In genomic region chr17:78358251-78358726, GRCm38 (mm10) we compare ENCODE assay signal across 12 mouse cellular contexts.
DNase-seq lines count a peak whose midpoint lies in the region; ATAC-seq lines count a peak whose summit lies in the region.
"Had no signal": no experiment of that assay in that cellular context is flagged by ENCODE, and none has a peak within 500 bp of the region (broad histone marks: within the 10 kb centered on the region; RNA-seq: fewer than 3 reads in every experiment).

No protein-coding gene starts in this region.

- 0 out of 2 replicates have a peak, but pooled peaks have one; percentile 47 for ATAC-seq in frontal cortex, adult (ENCODE audit: low TSS enrichment)

- DNase-seq in frontal cortex, postnatal 25 days (ENCODE audit: low spot score in 2 of 2), result no peak
- peak; percentile 80 for DNase-seq in brain, adult 2 months (ENCODE audit: low read depth, low spot score)
- DNase-seq in cerebellum, postnatal 14 days, result peak; percentile 45 to 59
- DNase-seq in layer of hippocampus, adult 9-11 months, result peak; percentile 70
- no peak for DNase-seq in spleen, postnatal 10 days (ENCODE audit: low spot score in 2 of 2)
- no peak for DNase-seq in right cerebral cortex, postnatal 4 days
- no peak for DNase-seq in natural killer cell, adult 2 months (ENCODE audit: low spot score in 2 of 2)
- DNase-seq: gastrocnemius, postnatal 14 days; kidney, adult 8-10 months; lung, postnatal 36 days; right cerebral cortex, postnatal 25 days had no signal

Comparison
In these comparisons a context has a peak if more than half of its experiments do, and no peak if none do; other contexts are left out.
1. DNase-seq: peak in brain, adult 2 months (single experiment), cerebellum, postnatal 14 days (2 of 2) and layer of hippocampus, adult 9-11 months (single experiment); none in frontal cortex, postnatal 25 days (0 of 2), spleen, postnatal 10 days (0 of 2), right cerebral cortex, postnatal 4 days (single experiment) and natural killer cell, adult 2 months (0 of 2).